Mouse (Mus musculus) intestine, embryonic 16.5 days (tissue): ENCODE data around the gene Casp3. TPM values are rescaled to one million over a fixed set of nuclear protein-coding genes. Genes with fewer than 3 reads are reported as not detected.

ENCODE experiments used
- polyA plus RNA-seq: library from polyadenylated mRNA; unstranded; fragments of >200 nt; fragmentation: Nextera tagmentation; extraction: Ambion mirVana; gene quantifications from 2 replicates; pipeline ENCODE4 v1.2.1, GENCODE M21; 2015

Casp3 gene
- polyA plus RNA-seq, 1 experiment from 2014 or later = 59.6 TPM

Other genes starting within 250 kb of the Casp3 start
- gene Acsl1, start 146.3 kb upstream of the Casp3 start, polyA plus RNA-seq = 48.3 and 56.0 TPM in 2 replicates
- gene Cenpu, start 65.3 kb upstream of the Casp3 start, polyA plus RNA-seq = 9.0 and 12.7 TPM in 2 replicates
- gene Primpol, start 79 bp upstream of the Casp3 start, polyA plus RNA-seq = 12.8 and 15.2 TPM in 2 replicates
- 23.4 and 29.0 TPM in 2 replicates for gene Irf2, start 122.4 kb downstream of the Casp3 start, polyA plus RNA-seq